Mouse (Mus musculus): Measurements from ENCODE around the gene Actr10.

The Actr10 gene

GRCm38 (mm10) chr12:70944181-70944580, 6.5 kb downstream of the Actr10 start:
- in situ Hi-C loops (cut with MboI; ENCODE audit: unreplicated experiment in 2 of 2), result loop anchor here (25.0 kb wide), 1 partner anchor 1143 kb away; the partner anchor contains the start of genes Jkamp (in 2 of the 2) and L3hypdh (in 2 of the 2)

DNA sequence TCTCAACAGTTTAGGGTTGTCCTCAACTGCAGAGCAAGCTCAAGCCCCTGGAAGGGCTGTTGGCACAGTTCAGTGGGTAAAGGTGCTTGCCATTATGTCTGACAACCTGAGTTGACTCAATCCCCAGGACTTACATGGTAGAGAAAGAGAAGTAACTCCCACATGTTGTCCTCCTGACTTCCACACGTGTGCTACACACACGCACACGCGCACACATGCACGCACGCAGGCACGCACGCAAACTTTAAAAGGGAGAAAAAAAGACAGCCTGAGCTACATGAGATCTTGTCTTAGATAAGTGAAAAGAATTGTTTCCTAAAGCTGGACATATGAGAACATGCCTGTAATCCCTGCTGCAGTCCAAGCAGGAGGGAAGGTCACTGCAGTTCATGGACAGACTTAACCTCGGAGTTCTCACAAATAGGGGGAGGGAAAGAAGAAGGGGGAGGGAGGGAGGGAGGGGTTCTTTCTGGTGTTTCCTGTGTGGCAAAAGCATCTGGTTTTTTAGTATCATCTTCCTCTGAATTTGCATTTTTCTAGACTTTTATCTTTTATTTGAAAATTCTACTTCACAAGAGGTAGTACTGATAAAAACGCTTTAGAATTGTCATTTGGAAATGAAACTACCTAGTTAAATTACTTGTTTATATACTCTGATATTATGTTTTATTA, 9.1 kb downstream of the Actr10 start:
- in situ Hi-C loops (cut with MboI; ENCODE audit: unreplicated experiment in 2 of 2), result loop anchor here (25.0 kb wide), 1 partner anchor 1141 kb away; the partner anchor contains the start of genes Jkamp (in 2 of the 2) and L3hypdh (in 2 of the 2)

DNA sequence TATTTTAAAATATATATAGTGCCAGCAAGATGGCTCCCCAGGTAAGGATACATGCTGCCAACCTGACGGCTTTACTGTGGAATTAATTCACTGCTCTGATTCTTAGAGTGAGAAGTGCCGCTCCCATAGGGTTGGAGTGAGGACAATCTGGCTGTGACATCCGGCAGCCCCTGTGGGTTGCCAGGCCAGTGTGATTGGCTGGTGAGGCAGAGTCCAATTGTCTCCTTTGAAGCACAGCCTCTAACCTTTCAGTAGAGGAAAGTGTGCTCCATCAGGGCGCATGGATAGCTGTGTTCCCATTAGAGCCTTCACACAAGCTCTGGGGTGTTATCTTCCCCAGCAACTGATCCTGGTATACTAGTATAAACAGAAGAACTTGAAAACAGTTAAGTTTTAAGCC, 21.0 kb downstream of the Actr10 start:
- in situ Hi-C loops (cut with MboI; ENCODE audit: unreplicated experiment in 2 of 2), result loop anchor here (25.0 kb wide), 3 partner anchors 1621 to 1796 kb away; partner anchors contain the start of genes Dnaaf2 (in 1 of the 2), Gm49383 (in 1 of the 2), Lrr1 (in 1 of the 2) and Mgat2 (in 1 of the 2)

- in situ Hi-C loops (cut with MboI; ENCODE audit: unreplicated experiment in 2 of 2), result loop anchor here (5.0 to 25.0 kb wide), 6 partner anchors 80 to 1805 kb away; partner anchors contain the start of genes Dnaaf2 (in 1 of the 2), Gm49383 (in 1 of the 2), Lrr1 (in 1 of the 2) and Mgat2 (in 1 of the 2)
Measured at GRCm38 (mm10) chr12:70967581-70967980, 29.9 kb downstream of the Actr10 start.

GRCm38 (mm10) chr12:70968141-70968790, 30.6 kb downstream of the Actr10 start:
- in situ Hi-C loops (cut with MboI; ENCODE audit: unreplicated experiment in 2 of 2), result loop anchor here (5.0 to 25.0 kb wide), 6 partner anchors 79 to 1806 kb away; partner anchors contain the start of genes Dnaaf2 (in 1 of the 2), Gm49383 (in 1 of the 2), Lrr1 (in 1 of the 2) and Mgat2 (in 1 of the 2)

DNA sequence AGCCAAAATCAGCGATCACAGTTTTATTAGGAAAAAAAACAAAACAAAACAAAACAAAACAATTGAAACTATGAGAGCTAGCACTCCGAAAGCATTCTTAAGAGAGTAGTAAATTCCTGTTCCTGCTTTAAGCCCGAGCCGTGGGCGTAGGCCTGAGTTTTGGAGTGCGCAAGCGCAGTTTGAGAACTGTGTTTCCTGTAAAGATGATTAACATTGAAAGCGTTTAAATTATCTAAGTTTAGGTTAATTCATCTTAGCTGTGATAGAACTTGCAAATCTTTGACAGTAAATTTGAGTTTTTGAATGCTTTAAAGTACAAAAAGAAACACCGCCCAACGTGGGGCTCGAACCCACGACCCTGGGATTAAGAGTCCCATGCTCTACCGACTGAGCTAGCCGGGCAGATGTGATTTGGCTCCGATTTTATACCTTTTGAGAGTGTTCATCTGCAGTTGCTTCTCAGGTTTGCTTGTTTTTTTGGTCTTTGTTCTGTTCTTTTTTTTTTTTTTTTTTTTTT, 31.2 kb downstream of the Actr10 start:
- in situ Hi-C loops (cut with MboI; ENCODE audit: unreplicated experiment in 2 of 2), result loop anchor here (5.0 to 25.0 kb wide), 6 partner anchors 78 to 1807 kb away; partner anchors contain the start of genes Dnaaf2 (in 1 of the 2), Gm49383 (in 1 of the 2), Lrr1 (in 1 of the 2) and Mgat2 (in 1 of the 2)

- in situ Hi-C loops (cut with MboI; ENCODE audit: unreplicated experiment in 2 of 2), result loop anchor here (5.0 to 25.0 kb wide), 8 partner anchors 43 to 1807 kb away; partner anchors contain the start of genes Dnaaf2 (in 1 of the 2), Gm49383 (in 1 of the 2), Lrr1 (in 1 of the 2) and Mgat2 (in 1 of the 2)
Measured at GRCm38 (mm10) chr12:70969485-70970184, 32.0 kb downstream of the Actr10 start.

GRCm38 (mm10) chr12:70973831-70974230, 36.2 kb downstream of the Actr10 start:
- in situ Hi-C loops (cut with MboI; ENCODE audit: unreplicated experiment in 2 of 2), result loop anchor here (5.0 to 25.0 kb wide), 5 partner anchors 38 to 1812 kb away; partner anchors contain the start of genes Dnaaf2 (in 1 of the 2), Gm49383 (in 1 of the 2), Lrr1 (in 1 of the 2) and Mgat2 (in 1 of the 2)

GRCm38 (mm10) chr12:70974441-70975266, 37.0 kb downstream of the Actr10 start, which contains the start of gene Psma3:
Gene Psma3 (plus strand): TSS chr12:70974621.
- in situ Hi-C loops (cut with MboI; ENCODE audit: unreplicated experiment in 2 of 2), result loop anchor here (5.0 to 25.0 kb wide), 5 partner anchors 38 to 1812 kb away; partner anchors contain the start of genes Dnaaf2 (in 1 of the 2), Gm49383 (in 1 of the 2), Lrr1 (in 1 of the 2) and Mgat2 (in 1 of the 2)

- in situ Hi-C loops (cut with MboI; ENCODE audit: unreplicated experiment in 2 of 2), result loop anchor here in 1 of 2 experiments (10.0 kb wide), 1 partner anchor 69 kb away; no protein-coding TSS in a partner anchor
Measured at GRCm38 (mm10) chr12:70975406-70975805, 37.7 kb downstream of the Actr10 start.

GRCm38 (mm10) chr12:70975891-70976290, 38.2 kb downstream of the Actr10 start:
- in situ Hi-C loops (cut with MboI; ENCODE audit: unreplicated experiment in 2 of 2), result loop anchor here in 1 of 2 experiments (10.0 kb wide), 1 partner anchor 69 kb away; no protein-coding TSS in a partner anchor

DNA sequence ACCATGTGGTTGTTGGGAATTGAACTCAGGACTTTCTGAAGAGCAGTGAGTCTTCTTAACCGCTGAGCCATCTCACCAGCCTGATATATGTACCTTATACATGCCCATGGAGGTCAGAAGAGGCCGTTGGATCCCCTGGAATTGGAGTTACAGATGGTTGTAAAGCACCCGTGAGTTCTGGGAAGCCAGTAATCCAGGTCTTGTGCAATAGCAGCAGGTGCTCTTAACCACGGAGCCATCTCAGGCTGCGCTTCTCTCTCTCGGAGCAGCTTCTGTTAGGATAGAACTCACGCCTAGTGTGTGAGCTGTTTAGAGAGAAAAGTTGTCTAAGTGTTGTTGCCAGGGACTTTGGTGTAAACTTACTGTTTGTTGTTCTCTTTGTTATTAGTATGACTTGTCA, 40.7 kb downstream of the Actr10 start:
- in situ Hi-C loops (cut with MboI; ENCODE audit: unreplicated experiment in 2 of 2), result loop anchor here in 1 of 2 experiments (10.0 kb wide), 1 partner anchor 66 kb away; no protein-coding TSS in a partner anchor

- in situ Hi-C loops (cut with MboI; ENCODE audit: unreplicated experiment in 2 of 2), result no loop called here
Measured at GRCm38 (mm10) chr12:70984855-70985550, 47.3 kb downstream of the Actr10 start.

DNA sequence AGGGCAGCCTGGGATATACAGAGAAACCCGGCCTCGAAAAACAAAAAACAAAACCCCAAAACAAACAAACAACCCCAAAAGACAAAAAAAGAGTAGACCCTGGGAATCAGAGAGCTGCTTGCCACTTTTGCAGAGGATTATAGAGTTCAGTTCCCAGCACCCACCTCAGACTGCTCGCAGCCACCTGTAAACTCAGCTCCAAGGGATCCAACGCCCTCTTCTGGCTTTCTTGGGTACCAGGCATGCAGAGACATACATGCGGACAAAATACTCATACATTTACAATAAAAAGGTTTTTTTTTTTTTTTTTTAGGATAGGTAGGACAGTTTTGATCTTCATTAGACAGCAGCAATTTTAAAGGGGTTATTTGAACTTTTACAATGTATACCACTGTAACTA, 59.6 kb downstream of the Actr10 start:
- in situ Hi-C loops (cut with MboI; ENCODE audit: unreplicated experiment in 2 of 2), result no loop called here

DNA sequence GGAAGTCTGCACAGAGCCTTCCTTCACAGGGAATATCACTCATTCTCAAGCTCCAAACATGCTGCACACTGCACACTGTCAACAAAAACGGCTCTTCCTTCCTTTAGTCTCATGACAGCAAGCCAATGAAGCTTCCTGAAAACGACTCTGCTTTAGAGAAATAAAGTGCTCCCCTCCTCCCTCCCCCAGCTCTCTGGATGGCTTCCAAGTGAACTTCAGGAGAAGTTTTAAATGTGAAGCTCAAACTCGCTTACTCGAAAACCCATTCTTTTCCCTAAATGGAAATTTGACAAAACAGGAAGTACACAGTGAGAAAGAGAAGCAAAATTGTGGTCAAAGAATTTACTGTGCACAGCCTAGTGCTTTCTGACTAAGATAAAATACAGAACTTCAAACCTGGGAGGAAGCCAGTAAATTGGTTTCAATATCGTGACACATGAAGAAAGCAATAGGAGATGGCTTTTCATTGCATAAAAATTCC, 61.8 kb downstream of the Actr10 start:
- in situ Hi-C loops (cut with MboI; ENCODE audit: unreplicated experiment in 2 of 2), result no loop called here

- in situ Hi-C loops (cut with MboI; ENCODE audit: unreplicated experiment in 2 of 2), result no loop called here
Measured at GRCm38 (mm10) chr12:71000344-71000743, 62.7 kb downstream of the Actr10 start.

- in situ Hi-C loops (cut with MboI; ENCODE audit: unreplicated experiment in 2 of 2), result no loop called here
Measured at GRCm38 (mm10) chr12:71001456-71001855, 63.8 kb downstream of the Actr10 start.

Measured in v-Abl transformed pro-B cells (cell line).